Mouse (Mus musculus) intestine, embryonic 15.5 days (tissue): ENCODE measurements around the gene Olfr1106. TPM values are rescaled to one million over a fixed set of nuclear protein-coding genes. Genes with fewer than 3 reads are reported as not detected.

Experiments
- ATAC-seq: fragments of 200-750 bp; cut with Nextera tagmentation; 2 replicates; pipeline ENCODE4 v1.8.0; 2017; ENCODE audit warnings: moderate TSS enrichment, moderate library complexity
- H3K27ac ChIP-seq: fragments of 300-500 bp; sonication (generic); 2 replicates; pipeline ENCODE4 v1.5.1; 2015; ENCODE audit warnings: mild to moderate bottlenecking, inconsistent platforms
- H3K27me3 ChIP-seq: fragments of 300-500 bp; sonication (generic); replicated peaks from 2 replicates; pipeline ENCODE4 v1.6.1; 2015; ENCODE audit warnings: inconsistent platforms
- H3K36me3 ChIP-seq: fragments of 300-500 bp; sonication (generic); 2 replicates; pipeline ENCODE4 v1.6.1; 2015; ENCODE audit warnings: inconsistent platforms
- H3K4me1 ChIP-seq: fragments of 300-500 bp; sonication (generic); replicated peaks from 2 replicates; pipeline ENCODE4 v1.6.1; 2015; ENCODE audit warnings: inconsistent platforms
- H3K4me2 ChIP-seq: fragments of 300-500 bp; sonication (generic); replicated peaks from 2 replicates; pipeline ENCODE4 v1.6.1; 2015; ENCODE audit warnings: mild to moderate bottlenecking, inconsistent platforms
- H3K4me3 ChIP-seq: fragments of 300-500 bp; sonication (generic); replicated peaks from 2 replicates; pipeline ENCODE4 v1.5.1; 2015; ENCODE audit warnings: inconsistent platforms
- H3K9ac ChIP-seq: fragments of 300-500 bp; sonication (generic); 2 replicates; pipeline ENCODE4 v1.6.1; 2015; ENCODE audit warnings: inconsistent platforms
- H3K9me3 ChIP-seq: fragments of 300-500 bp; sonication (generic); 2 replicates; pipeline ENCODE4 v1.6.1; 2016; ENCODE audit warnings: inconsistent platforms
- WGBS: fragments of 180-500 bp; shearing (Covaris S2); methylation state at CpG from one replicate; pipeline ENCODE4 v1.1.7; 2015; 5-methylcytosine and 5-hydroxymethylcytosine counted together
- polyA plus RNA-seq: library from polyadenylated mRNA; unstranded; fragments of >200 nt; fragmentation: Nextera tagmentation; extraction: Ambion mirVana; gene quantifications from 2 replicates; pipeline ENCODE4 v1.2.1, GENCODE M21; 2015

The Olfr1106 gene
- not detected in 2 replicates for polyA plus RNA-seq

- Histone ChIP-seq H3K9ac (no peak within 1 kb of the TSS), H3K27ac (no peak within 1 kb of the TSS), H3K4me2 (no peak within 1 kb of the TSS), H3K36me3 (no peaks in the 10 kb centered on the region), H3K4me1 (no peaks in the 10 kb centered on the region), H3K9me3 (no peaks in the 10 kb centered on the region), H3K4me3 (no peak within 1 kb of the TSS), H3K27me3 (no peaks in the 10 kb centered on the region)
- 69% methylated on average over 1 of the region's 1 CpGs for WGBS
- no peak for ATAC-seq
These were observed at the start of gene Olfr1106 for GRCm38 (mm10) chr2:87052173-87052572. TSS of gene Olfr1106 (minus strand) at chr2:87052273.

- ATAC-seq: no peak
- Histone ChIP-seq H3K27ac (no peak within 1 kb of the TSS), H3K4me3 (no peak within 1 kb of the TSS), H3K27me3 (no peaks in the 10 kb centered on the region), H3K36me3 (no peaks in the 10 kb centered on the region), H3K9me3 (no peaks in the 10 kb centered on the region), H3K9ac (no peak within 1 kb of the TSS), H3K4me1 (no peaks in the 10 kb centered on the region), H3K4me2 (no peak within 1 kb of the TSS)
- whole genome bisulfite sequencing: 83% methylated on average over 1 of the region's 1 CpGs
These were observed 43.8 kb upstream of the Olfr1106 start, which contains the start of gene Olfr1109 for GRCm38 (mm10) chr2:87095908-87096307. TSS of gene Olfr1109 (minus strand) at chr2:87096008.

- ATAC-seq: no peak
- H3K4me2 ChIP-seq: no peak within 1 kb of the TSS
- no peaks in the 10 kb centered on the region for H3K9me3 ChIP-seq
- no peak within 1 kb of the TSS for H3K9ac ChIP-seq
- no peaks in the 10 kb centered on the region for H3K36me3 ChIP-seq
- H3K27me3 ChIP-seq: no peaks in the 10 kb centered on the region
- no peaks in the 10 kb centered on the region for H3K4me1 ChIP-seq
- no peak within 1 kb of the TSS for H3K27ac ChIP-seq
- WGBS: 85% methylated on average over 1 of the region's 1 CpGs
- no peak within 1 kb of the TSS for H3K4me3 ChIP-seq
These were observed 23.6 kb upstream of the Olfr1106 start, which contains the start of gene Olfr1107 for GRCm38 (mm10) chr2:87075717-87076116. TSS of gene Olfr1107 (minus strand) at chr2:87075817.

- Histone ChIP-seq H3K4me3 (no peak within 1 kb of the TSS), H3K9me3 (no peaks in the 10 kb centered on the region), H3K4me1 (no peaks in the 10 kb centered on the region), H3K27ac (no peak within 1 kb of the TSS), H3K27me3 (no peaks in the 10 kb centered on the region), H3K4me2 (no peak within 1 kb of the TSS), H3K36me3 (no peaks in the 10 kb centered on the region), H3K9ac (no peak within 1 kb of the TSS)
- no peak for ATAC-seq
These were observed 15.6 kb downstream of the Olfr1106 start, which contains the start of gene Olfr1105 for GRCm38 (mm10) chr2:87036431-87036830. TSS of gene Olfr1105 (minus strand) at chr2:87036531.

- no peaks in the 10 kb centered on the region for H3K4me1 ChIP-seq
- no peaks in the 10 kb centered on the region for H3K27me3 ChIP-seq
- H3K27ac ChIP-seq: no peak within 1 kb of the TSS
- WGBS: 71% methylated on average over 1 of the region's 1 CpGs
- no peak within 1 kb of the TSS for H3K4me2 ChIP-seq
- H3K36me3 ChIP-seq: no peaks in the 10 kb centered on the region
- no peaks in the 10 kb centered on the region for H3K9me3 ChIP-seq
- ATAC-seq: no peak
- no peak within 1 kb of the TSS for H3K9ac ChIP-seq
- H3K4me3 ChIP-seq: no peak within 1 kb of the TSS
These were observed 25.1 kb downstream of the Olfr1106 start, which contains the start of gene Olfr1104 for GRCm38 (mm10) chr2:87026980-87027379. TSS of gene Olfr1104 (minus strand) at chr2:87027080.

GRCm38 (mm10) chr2:86998098-86998497 lies 54.0 kb downstream of the Olfr1106 start, which contains the start of gene Olfr1102:
TSS of gene Olfr1102 (plus strand) at chr2:86998398.
- no peak within 1 kb of the TSS for H3K4me3 ChIP-seq
- H3K36me3 ChIP-seq: no peaks in the 10 kb centered on the region
- no peaks in the 10 kb centered on the region for H3K9me3 ChIP-seq
- no peak within 1 kb of the TSS for H3K27ac ChIP-seq
- H3K9ac ChIP-seq: no peak within 1 kb of the TSS
- no peaks in the 10 kb centered on the region for H3K27me3 ChIP-seq
- no peaks in the 10 kb centered on the region for H3K4me1 ChIP-seq
- H3K4me2 ChIP-seq: no peak within 1 kb of the TSS
- ATAC-seq: no peak

Other genes starting within 250 kb of the Olfr1106 start
- gene Olfr141, start 242.3 kb downstream of the Olfr1106 start, polyA plus RNA-seq: not detected in 2 replicates
- gene Olfr1094, start 227.6 kb downstream of the Olfr1106 start, polyA plus RNA-seq: not detected in 2 replicates
- gene Olfr1095, start 200.6 kb downstream of the Olfr1106 start, polyA plus RNA-seq: not detected in 2 replicates
- gene Gm13723, start 177.5 kb downstream of the Olfr1106 start, polyA plus RNA-seq: not detected in 2 replicates
- not detected in 2 replicates for gene Olfr1097, start 160.1 kb downstream of the Olfr1106 start, polyA plus RNA-seq
- not detected in 2 replicates for gene Olfr1098, start 127.7 kb downstream of the Olfr1106 start, polyA plus RNA-seq
- gene Olfr1099, start 91.6 kb downstream of the Olfr1106 start, polyA plus RNA-seq: not detected in 2 replicates
- not detected in 2 replicates for gene Olfr1100, start 72.3 kb downstream of the Olfr1106 start, polyA plus RNA-seq
- not detected in 2 replicates for gene Olfr1101, start 61.1 kb downstream of the Olfr1106 start, polyA plus RNA-seq
- not detected in 2 replicates for gene Olfr1102, start 53.9 kb downstream of the Olfr1106 start, polyA plus RNA-seq
- gene Olfr1104, start 25.2 kb downstream of the Olfr1106 start, polyA plus RNA-seq: not detected in 2 replicates
- not detected in 2 replicates for gene Olfr1105, start 15.7 kb downstream of the Olfr1106 start, polyA plus RNA-seq
- not detected in 2 replicates for gene Olfr1107, start 23.5 kb upstream of the Olfr1106 start, polyA plus RNA-seq
- gene Olfr1109, start 43.7 kb upstream of the Olfr1106 start, polyA plus RNA-seq: not detected in 2 replicates
- gene Olfr259, start 62.3 kb upstream of the Olfr1106 start, polyA plus RNA-seq: not detected in 2 replicates
- not detected in 2 replicates for gene Olfr1110, start 88.0 kb upstream of the Olfr1106 start, polyA plus RNA-seq
- not detected in 2 replicates for gene Olfr1111, start 100.4 kb upstream of the Olfr1106 start, polyA plus RNA-seq
- gene Olfr1112, start 135.5 kb upstream of the Olfr1106 start, polyA plus RNA-seq: not detected in 2 replicates
- gene Olfr1113, start 156.7 kb upstream of the Olfr1106 start, polyA plus RNA-seq: not detected in 2 replicates
- not detected in 2 replicates for gene Olfr1115, start 195.7 kb upstream of the Olfr1106 start, polyA plus RNA-seq
- gene Olfr1116, start 215.3 kb upstream of the Olfr1106 start, polyA plus RNA-seq: not detected in 2 replicates